Mouse (Mus musculus) WW6 (cell line): ENCODE data around the gene Adam6b.
A peak's percentile ranks its signal among the peaks of the same experiment; 100 is the strongest.
"Not testable (repeated sequence)": the region's sequence is repeated elsewhere in the genome, so short reads cannot be mapped to it uniquely, and the experiment has no call there.

Experiments
- DNase-seq: peaks from one replicate; pipeline ENCODE4 v3.0.0-alpha.2; 2013; ENCODE audit warnings: low read depth, low spot score

Gene Adam6b

DNA sequence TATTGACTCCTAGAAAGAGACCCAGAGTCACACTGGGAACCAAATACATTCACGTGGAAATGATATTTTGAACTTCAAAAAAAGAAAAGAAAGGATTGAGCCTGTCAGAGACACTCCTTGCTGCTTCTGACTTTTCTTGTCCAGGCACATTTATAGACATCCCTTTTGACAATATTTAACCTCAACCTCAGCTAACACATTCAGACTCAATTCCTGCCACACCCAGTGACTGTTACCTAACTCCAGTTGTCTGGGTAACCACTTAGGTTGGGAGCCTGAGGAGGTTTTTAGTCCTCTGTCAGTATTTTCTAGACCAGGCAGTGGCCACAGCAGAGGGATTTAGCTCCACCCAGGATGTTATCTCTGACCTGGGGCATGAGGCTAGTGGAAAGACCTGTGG lies at the start of gene Adam6b:
Adam6b (plus strand) TSS at position 301 of the 400 bp plus-strand sequence.
- DNase-seq = not testable (repeated sequence)

DNA sequence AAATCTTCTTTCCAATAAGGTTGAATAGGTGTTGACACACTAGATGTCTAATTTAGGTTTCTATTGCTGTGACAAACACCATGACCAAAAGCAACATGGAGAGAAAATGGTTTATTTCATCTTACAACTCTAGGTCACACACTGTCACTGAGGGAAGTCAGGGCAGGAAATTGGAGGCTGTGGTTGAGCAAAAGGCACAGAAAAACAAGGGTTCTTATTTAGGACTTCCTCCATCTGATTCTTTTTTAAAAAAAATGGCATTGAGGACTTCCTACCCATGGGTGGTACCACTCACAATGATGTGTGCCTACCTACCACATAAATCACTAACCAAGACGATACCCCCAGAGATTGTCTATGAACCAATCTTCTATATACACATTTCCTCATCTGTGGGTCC lies 43.2 kb upstream of the Adam6b start:
- DNase-seq = no peak

DNA sequence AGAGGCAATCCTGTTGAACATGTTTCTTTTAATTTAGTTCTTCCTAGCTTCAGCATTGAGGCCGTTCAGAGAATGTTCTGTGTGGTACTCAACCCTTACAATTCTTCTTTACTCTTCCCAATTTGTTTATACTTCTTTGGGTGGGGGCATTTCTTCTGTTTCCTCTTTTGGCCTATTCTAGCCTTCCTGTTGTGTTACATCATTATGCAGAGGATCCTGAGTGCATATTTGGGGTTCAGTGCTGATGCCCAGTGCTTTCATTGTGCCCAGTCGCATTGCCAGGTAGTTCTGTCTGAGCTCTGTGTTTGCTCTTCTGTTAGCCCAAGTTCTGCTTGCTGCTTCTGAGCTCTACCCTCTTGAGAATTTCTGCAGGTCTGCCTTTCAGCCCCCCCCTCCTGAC lies 13.1 kb upstream of the Adam6b start:
- no peak for DNase-seq

DNA sequence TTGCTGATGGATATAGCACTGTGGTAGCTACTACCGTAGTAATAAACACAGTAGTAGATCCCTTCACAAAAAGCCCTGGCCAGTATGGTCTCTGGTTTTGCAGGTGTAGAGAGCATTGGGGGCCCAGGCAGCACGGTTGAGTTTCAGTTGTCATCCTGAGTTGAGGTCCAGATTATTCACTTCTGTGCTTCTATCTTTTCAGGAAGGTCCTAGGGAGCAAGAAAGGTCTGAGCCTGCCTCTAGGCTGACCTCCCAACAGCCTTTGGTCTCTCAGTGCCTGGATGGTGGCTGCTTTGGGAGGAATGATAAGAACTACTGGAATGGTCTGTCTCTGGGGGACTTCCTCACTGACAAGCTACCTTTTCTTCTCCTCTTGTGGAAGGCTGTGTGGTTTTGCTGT lies 7.2 kb upstream of the Adam6b start:
- no peak for DNase-seq

DNA sequence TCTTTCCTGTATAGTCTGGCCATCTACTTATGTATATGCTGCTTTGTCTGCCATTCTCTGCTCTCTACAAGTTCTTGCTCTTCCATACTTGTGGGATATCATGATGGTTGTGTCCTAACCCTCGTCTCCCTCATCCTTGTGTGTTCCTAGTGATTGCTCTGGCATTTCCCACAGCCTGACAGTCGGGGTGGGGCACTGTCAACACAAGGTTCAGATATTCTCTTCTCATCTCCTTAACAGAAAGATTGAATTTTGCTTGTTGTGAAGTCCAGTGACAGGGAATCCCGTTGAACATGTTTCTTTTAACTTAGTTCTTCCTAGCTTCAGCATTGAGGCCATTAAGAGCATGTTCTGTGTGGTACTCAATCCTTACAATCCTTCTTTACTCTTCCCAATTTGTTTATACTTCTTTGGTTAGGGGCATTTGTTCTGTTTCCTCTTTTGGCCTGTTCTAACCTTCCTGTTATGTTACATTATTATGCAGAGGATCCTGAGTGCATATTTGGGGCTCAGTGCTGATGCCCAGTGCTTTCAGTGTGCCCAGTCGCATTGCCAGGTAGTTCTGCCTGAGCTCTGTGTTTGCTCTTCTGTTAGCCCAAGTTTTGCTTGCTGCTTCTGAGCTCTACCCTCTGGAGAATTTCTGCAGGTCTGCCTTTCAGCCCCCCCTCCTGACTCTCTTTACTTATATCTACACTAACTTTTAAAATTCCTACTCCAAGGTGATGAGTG lies 6.5 kb upstream of the Adam6b start:
- DNase-seq = no peak

DNA sequence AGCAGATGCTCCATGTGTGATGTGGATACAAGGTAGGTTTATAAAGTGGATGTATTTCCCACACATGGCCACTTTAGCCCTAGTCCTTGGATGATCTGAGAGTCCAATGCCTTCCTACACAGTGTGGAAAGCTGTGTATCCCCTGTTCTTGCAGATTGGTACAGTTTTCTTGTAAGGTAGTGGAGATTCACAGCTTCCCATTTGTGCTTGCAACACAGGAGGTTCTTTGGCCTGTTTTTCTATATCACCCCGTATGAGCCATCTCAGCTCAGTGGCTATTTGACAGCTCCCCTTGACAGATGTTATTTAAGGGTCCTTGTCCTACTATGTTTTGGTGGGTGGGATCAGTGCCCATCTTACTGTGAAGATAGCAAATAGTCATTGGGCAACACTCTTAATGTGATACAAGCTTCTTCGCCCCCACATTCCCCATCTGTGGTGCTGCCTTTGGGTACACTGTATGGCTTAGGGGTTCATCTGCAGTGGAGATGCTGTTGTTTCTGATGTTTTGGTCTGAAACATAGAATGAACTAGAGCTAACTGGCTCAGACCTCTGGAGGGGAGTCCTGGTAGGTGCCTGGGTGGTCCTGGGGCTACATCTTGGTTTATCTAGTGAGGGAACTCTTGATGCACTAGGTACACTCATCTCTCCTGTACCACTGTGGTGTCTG lies 5.7 kb upstream of the Adam6b start:
- DNase-seq = no peak

DNA sequence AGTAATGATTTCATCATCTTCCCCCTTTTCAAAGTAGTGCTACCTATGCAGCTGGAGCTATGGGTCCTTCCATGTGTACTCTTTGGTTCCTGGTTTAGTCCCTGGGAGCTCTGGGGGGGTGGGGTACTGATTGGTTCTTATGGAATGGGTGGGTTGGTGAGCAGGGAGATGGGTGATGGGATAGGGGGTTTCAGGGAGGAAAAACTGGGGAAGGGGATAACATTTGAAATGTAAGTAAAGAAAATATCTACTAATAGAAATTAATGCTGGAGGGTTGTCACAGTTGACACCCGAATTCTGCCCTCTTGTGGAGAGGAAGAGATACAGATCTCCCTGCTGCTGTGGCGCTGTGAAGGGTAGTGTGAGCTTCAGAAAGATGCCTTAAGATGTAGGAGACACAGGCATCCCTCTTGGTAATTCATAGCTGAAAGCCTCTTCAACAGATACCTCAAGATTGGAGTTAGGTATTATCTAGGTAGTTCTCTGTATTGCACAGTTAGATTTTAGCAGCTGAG lies 4.3 kb upstream of the Adam6b start:
- no peak for DNase-seq

DNA sequence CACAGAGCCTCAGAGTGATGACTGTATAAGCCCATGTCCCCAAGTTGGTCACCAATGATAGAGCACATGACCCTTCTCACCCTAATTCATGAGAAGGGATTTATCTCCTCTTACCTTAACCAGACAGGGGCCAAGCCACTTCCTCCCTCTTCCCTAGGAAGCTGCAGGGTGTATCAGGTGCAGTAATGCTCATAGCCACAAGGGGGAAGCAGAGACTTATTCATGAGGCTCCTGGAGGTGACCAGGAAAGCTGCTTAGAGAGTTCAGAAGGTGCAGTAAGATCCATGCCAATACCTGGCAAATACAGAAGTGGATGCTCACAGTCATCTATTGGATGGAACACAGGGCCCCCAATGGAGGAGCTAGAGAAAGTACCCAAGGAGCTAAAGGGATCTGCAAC lies 1.6 kb upstream of the Adam6b start:
- DNase-seq = peak; percentile 11

DNA sequence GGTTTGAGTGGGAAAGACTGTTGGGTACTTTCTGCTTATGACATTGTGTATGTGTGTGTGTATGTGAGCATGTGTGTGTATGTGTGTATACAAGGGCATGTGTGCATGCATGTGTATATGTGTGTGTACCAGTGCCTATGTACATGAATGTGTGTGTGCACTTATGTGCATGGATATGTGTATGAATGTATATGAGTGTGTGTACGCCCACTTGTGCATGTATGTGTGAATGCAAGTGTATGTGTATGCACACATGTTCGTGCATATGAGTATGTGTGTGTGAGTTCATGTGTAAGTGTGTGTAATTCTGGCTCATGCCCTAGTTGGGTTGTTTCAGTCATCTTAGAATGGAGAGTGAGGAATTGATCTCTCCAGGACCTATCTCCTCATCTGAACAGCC lies 36.6 kb downstream of the Adam6b start:
- no peak for DNase-seq
